In genomic region chr4:26346443-26347106, GRCm38 (mm10) we compare ENCODE assay signal across 8 mouse cellular contexts. TPM values are rescaled to one million over a fixed set of nuclear protein-coding genes. Genes with fewer than 3 reads are reported as not detected.
A peak's percentile ranks its signal among the peaks of the same experiment; 100 is the strongest.
DNase-seq lines count a peak whose midpoint lies in the region; ATAC-seq lines count a peak whose summit lies in the region.

Gene Manea (minus strand): TSS chr4:26346891.

- peak within 1 kb of the TSS; percentile 94 for H3K9ac ChIP-seq in hindbrain, embryonic 14.5 days

- peak; percentile 93 for DNase-seq in R1 (ENCODE audit: low read depth, low spot score)
- DNase-seq in cerebellum, postnatal 25 days = peak; percentile 90 to 95
- DNase-seq in frontal cortex, postnatal 25 days (ENCODE audit: low spot score in 2 of 2) = peak; percentile 69 to 70
- DNase-seq in hindbrain, embryonic 14.5 days (ENCODE audit: low spot score) = peak; percentile 84
- peak; percentile 88 for DNase-seq in layer of hippocampus, postnatal 36 days
- DNase-seq in lung, postnatal 36 days = peak; percentile 95
- peak; percentile 94 for DNase-seq in retina, postnatal 1 day
- peak; percentile 92 to 93 for DNase-seq in urinary bladder, adult 18-20 months (ENCODE audit: low spot score in 2 of 2)

- H3K36me3 ChIP-seq in hindbrain, embryonic 14.5 days (replicated peaks; ENCODE audit: control insufficient read depth, insufficient read depth) = no peaks in the 10 kb centered on the region

- no peaks in the 10 kb centered on the region for H3K9me3 ChIP-seq in hindbrain, embryonic 14.5 days (ENCODE audit: control insufficient read depth, low read length)

- peak within 1 kb of the TSS; percentile 84 for H3K4me3 ChIP-seq in hindbrain, embryonic 14.5 days (replicated peaks; ENCODE audit: low read length)

- H3K27me3 ChIP-seq in hindbrain, embryonic 14.5 days (ENCODE audit: control insufficient read depth, insufficient read depth, low read length) = no peaks in the 10 kb centered on the region

- WGBS in hindbrain, embryonic 14.5 days = under 1% methylated on average over 43 of the region's 52 CpGs

- ATAC-seq in hindbrain, embryonic 14.5 days (ENCODE audit: low FRiP score) = peak; percentile 98

- H3K27ac ChIP-seq in hindbrain, embryonic 14.5 days = peak within 1 kb of the TSS; percentile 89

- peak within 1 kb of the TSS; percentile 73 for H3K4me2 ChIP-seq in hindbrain, embryonic 14.5 days (replicated peaks)

- peaks cover 14% of the 10 kb centered on the region for H3K4me1 ChIP-seq in hindbrain, embryonic 14.5 days (replicated peaks; ENCODE audit: control insufficient read depth, insufficient read depth, low read length)

RNA-seq across cellular contexts. Expression of gene Manea, which starts in this region (rescaled TPM):
- polyA plus RNA-seq in hindbrain, embryonic 14.5 days (2014; fragmentation: Nextera tagmentation; extraction: Ambion mirVana) = 24.3 and 25.1 TPM in 2 replicates
- total RNA-seq in layer of hippocampus, postnatal 36 days (2021) = 10 to 100 TPM; 26.1 to 32.7 TPM

Comparison
In these comparisons a context has a peak if more than half of its experiments do, and no peak if none do; other contexts are left out.
1. Peak in every context shown above with its lines: DNase-seq, ATAC-seq, H3K4me3 ChIP-seq and H3K27ac ChIP-seq.